Mouse (Mus musculus): ENCODE data around the gene Dlg4. TPM values are rescaled to one million over a fixed set of nuclear protein-coding genes. Genes with fewer than 3 reads are reported as not detected.
"Not testable (repeated sequence)": the region's sequence is repeated elsewhere in the genome, so short reads cannot be mapped to it uniquely, and the experiment has no call there.

The Dlg4 gene
- polyA plus RNA-seq, 1 experiment, result 697 TPM

DNA sequence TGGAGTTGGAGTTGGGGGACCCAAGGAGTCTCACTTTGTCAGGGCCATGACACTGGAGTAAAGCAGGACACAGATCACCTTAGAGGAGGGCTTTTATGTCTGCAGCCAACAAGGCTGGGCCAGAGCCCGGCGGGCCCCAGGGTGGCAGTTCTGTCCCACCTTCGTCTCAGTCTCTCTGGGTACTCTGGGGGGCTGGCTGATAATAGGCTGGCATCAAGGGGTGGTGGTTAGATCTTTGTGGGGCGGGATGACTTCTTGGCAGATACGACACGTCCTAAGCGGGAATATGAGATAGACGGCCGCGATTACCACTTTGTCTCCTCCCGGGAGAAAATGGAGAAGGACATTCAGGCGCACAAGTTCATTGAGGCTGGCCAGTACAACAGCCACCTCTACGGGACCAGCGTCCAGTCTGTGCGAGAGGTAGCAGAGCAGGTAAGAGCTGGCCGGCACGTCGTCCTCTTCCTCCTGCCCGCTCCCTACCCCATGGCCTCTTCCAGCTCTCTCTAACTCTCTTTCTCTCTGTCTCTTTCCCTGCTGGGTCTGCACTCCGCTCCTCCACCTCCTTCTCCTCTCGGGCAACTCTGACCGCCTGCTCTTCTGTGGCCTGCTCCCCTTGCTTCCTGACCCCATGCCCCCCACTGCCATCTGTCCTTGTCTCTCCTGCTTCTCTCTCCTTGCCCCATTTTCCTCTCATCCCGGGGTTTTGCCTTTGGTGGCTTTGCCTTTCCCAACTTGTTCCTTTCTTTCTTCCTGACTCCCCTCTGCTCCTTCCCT lies 25.8 kb downstream of the Dlg4 start:
- no peak for DNase-seq (ENCODE audit: extremely low spot score in 1 of 2, low spot score in 1 of 2)

GRCm38 (mm10) chr11:70043665-70044064 lies 26.9 kb downstream of the Dlg4 start:
- DNase-seq (ENCODE audit: extremely low spot score in 1 of 2, low spot score in 1 of 2), result no peak

GRCm38 (mm10) chr11:70045435-70045834 lies 28.7 kb downstream of the Dlg4 start:
- no peak for DNase-seq (ENCODE audit: extremely low spot score in 1 of 2, low spot score in 1 of 2)

GRCm38 (mm10) chr11:70049366-70049765 lies 32.6 kb downstream of the Dlg4 start:
- DNase-seq (ENCODE audit: extremely low spot score in 1 of 2, low spot score in 1 of 2), result no peak

- peak in 1 of 2 experiments; percentile 55 for DNase-seq (ENCODE audit: extremely low spot score in 1 of 2, low spot score in 1 of 2)
Measured at GRCm38 (mm10) chr11:70049816-70050215, 33.1 kb downstream of the Dlg4 start.

DNA sequence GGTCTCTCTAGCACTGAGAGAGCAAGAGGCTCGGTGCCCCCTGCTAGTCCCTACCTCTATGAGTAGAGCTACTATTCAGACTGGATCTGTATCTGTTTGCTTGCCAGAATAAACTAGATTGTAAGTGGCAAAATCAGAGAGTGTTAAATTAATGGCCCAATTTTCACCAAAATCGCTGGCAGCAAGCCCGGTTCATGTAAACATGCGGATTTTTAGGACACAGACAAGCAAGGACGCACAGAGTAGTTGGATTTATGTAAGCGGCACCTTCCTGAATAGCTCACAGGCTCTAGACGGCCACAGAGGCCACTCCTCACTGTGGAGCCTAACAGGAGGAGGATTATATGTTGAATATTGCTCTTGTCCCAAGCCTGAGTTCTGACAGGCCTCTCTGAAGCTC lies 36.4 kb downstream of the Dlg4 start:
- DNase-seq (ENCODE audit: extremely low spot score in 1 of 2, low spot score in 1 of 2), result no peak

DNA sequence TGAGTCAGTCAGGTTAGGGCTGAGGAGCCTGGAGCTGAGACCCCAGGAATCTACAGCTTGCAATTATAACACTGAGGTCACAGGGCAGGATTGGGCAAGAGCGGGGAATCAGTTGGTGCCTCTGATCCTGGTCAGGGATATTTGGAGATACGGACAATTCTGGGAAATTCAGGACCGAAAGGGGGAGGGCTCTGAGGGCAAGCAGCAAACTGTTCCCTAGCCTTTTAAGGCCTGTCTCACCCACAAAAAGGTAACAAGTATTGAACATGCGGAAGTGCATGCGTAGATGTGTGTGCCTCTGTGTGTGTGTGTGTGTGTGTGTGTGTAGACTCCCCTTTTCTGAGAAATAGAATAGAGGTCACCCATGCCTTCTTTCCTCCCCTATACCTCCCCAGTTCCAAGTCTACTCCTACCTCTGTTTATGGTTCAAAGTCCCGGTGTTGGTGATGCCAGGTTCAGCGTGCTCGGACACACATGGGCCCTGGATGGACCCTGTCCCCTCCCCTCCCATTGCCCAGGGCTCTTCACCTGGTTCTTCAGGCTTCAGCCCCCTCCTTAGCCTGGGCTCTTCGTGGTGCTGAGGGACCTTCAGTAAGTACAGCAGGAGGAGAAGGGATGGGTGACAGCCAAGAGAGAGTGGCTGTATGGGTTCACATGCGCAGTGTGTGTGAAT lies 37.3 kb downstream of the Dlg4 start, which contains the start of gene Asgr1:
Gene Asgr1, plus strand, starts transcription at position 188 of the 673 bp plus-strand sequence.
- no peak for DNase-seq (ENCODE audit: extremely low spot score in 1 of 2, low spot score in 1 of 2)

DNA sequence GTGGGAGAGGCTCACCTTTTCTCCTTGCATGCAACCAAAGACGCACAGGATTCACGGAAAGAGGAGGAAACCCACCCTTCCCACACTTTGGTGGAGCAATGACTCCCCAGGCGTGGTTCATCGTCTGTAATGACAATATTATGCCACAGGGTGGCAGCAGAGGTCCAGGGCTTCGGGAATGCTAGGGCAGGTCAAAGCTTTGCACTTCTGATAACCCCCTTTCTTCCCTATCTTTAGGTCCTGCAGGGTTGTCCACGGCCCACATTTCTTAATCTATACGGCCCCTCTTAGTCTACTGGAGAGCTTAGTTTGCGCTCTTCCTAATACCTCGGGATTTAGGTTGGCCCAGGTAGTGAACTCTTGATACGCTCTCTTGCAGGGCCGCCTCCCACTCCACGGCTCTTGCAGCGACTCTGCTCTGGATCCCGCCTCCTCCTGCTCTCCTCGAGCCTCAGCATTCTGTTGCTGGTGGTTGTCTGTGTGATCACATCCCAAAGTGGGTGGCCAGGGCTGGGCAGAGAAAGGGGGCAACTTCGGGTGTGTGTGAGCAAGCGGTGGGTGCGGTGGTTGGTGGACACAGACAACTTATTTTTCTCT lies 39.0 kb downstream of the Dlg4 start:
- peak in 1 of 2 experiments; percentile 89 for DNase-seq (ENCODE audit: extremely low spot score in 1 of 2, low spot score in 1 of 2)

DNA sequence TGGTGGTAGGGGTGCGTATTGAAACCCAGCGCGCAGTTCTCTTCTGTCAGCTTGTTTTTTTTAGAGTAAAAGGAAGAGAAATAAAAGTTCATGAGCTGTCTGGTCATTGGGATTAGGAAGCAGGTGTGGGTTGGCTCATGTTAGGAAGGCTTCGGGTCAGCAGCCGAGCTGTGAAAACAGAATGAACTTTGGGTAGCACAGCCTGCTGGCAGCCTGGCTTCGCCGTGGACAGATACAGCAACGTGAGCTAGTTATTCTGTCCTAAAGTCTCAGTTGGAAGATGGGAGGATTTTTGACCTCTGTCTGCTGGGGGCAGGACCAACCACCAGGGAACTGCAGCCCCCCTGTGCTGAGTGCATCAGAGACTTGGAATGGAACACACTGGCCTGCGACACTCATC lies 41.1 kb downstream of the Dlg4 start:
- DNase-seq (ENCODE audit: extremely low spot score in 1 of 2, low spot score in 1 of 2), result no peak

DNA sequence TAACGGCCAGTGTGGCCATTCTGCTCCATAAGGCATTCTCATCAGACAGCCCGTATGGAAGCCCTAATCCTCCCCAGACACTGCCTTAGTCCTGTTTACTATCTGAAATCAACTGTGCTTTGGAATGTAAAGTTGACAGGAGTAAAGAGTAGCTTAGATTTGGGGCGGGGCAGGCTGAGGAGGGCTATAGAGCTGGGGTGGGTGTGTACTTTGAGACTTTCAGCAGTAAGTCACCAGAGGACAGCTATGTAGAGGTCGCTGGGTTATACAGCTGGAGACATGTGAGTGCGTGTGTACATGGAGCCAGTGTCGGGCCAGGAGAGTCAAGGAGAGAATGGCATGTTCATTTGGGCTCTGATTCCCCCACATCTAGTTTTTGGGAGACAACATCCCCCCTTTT lies 43.2 kb downstream of the Dlg4 start:
- no peak for DNase-seq (ENCODE audit: extremely low spot score in 1 of 2, low spot score in 1 of 2)

GRCm38 (mm10) chr11:70063053-70063452 lies 46.3 kb downstream of the Dlg4 start:
- DNase-seq (ENCODE audit: extremely low spot score in 1 of 2, low spot score in 1 of 2), result no peak

DNA sequence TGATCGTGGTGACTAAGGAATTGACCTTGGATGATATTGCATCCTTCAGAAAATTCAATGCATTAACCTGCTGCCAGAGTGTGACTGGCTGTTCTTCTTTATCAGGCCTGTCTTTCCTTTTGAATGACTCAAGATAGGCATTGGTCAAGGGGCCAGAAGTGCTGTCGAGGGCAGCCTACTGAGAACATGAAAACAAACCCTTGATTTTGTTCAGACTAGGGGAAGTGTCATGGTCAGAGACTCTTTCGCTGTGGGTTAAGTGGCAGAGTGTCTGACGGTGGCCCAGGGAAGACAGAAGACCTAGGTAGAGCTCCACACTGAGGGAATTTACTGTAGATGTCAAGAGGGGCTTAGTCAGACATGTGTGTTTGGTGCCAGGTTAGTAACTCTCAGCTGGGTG lies 50.0 kb downstream of the Dlg4 start:
- no peak for DNase-seq (ENCODE audit: extremely low spot score in 1 of 2, low spot score in 1 of 2)

- DNase-seq (ENCODE audit: extremely low spot score in 1 of 2, low spot score in 1 of 2), result no peak
Measured at GRCm38 (mm10) chr11:70068245-70068644, 51.5 kb downstream of the Dlg4 start.

DNA sequence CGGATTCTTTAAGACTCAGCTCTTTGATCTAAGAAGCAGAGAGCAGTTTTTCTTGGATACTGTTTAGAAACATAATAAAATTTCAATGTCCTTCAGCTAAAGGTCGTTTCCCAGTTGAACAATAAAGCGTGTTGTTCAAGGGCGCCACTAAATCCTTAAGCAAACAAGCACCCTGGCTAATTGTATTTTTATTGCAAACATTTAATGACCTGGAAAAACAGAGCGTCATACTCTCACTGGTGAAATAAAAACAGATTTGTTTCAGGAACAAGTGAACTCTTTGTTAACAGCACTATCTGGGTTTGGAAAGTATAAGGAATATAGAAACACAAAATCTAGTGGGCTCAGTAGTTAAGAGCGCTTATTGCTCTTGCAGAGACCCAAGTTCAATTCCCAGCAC lies 53.3 kb downstream of the Dlg4 start:
- no peak for DNase-seq (ENCODE audit: extremely low spot score in 1 of 2, low spot score in 1 of 2)

DNA sequence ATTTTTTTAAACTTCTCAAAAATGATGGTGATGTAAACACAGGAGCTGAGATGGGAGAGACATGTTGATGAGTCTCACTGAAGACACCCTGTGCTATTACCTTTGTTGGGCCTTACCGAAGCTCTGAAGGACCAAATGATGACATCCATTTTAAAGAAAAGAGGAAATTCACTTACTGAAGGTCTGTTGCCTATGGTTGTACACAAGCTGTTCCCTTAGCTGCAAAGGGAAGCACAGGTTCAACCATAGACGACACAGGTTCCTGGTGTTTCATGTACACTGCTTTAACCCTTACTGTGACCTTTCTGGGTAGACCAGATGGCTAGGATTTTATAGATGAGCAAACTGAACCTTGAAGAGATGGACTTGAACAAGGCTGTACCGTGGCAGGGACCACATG lies 53.9 kb downstream of the Dlg4 start:
- not testable (repeated sequence) for DNase-seq (ENCODE audit: extremely low spot score in 1 of 2, low spot score in 1 of 2)

DNA sequence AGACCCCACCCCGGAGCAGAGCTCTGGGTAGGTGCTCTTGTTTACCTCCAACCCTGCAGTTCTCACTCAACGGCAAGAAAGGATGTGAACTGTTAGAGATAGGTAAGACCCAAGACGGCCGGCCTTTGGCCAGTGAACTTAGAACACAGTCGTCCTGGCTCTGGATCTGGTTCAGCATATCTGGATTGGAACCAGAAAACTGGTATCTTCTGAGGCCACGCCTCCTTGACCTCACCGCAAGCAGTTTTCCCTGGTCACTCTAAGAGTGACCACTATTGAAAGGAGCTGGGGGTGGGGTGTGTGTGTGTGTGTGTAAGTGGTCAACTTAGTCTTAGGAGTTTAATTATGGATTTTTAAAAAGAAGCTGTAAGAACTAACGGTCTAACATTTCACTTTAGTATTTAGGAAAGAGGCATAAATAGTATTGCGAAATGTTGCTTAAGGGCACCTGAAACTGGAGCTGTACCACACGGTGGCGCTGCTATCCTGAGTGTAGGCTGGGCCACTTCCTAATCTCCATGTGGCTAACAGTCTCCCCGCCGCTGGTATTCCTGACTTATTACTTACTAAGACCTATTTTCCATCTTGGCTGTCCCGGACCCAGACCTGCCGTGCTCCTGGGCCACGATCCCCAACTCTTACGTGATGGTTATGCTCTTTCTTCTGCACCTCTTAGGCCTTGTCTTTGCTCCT lies 57.8 kb downstream of the Dlg4 start:
- peak in 1 of 2 experiments; percentile 86 for DNase-seq (ENCODE audit: extremely low spot score in 1 of 2, low spot score in 1 of 2)

DNA sequence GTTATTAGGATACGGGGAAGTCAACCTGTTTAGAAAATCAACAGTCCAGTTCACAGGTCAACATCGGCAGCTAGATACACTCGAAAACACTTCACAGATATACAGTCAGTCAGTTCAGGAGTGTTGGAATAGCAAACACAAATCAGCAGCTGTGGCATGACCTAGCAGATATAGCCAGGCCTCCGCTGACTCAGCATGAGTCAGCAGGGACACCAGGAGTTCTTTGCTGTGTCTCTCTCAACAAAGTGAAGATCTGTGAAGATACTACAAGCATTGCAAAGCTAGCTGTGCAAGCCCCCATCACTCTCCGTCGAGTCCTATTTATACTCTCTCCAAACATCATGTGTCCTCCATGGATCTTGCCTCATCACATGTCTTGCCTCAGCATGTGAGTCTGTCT lies 58.8 kb downstream of the Dlg4 start:
- DNase-seq (ENCODE audit: extremely low spot score in 1 of 2, low spot score in 1 of 2), result no peak

DNA sequence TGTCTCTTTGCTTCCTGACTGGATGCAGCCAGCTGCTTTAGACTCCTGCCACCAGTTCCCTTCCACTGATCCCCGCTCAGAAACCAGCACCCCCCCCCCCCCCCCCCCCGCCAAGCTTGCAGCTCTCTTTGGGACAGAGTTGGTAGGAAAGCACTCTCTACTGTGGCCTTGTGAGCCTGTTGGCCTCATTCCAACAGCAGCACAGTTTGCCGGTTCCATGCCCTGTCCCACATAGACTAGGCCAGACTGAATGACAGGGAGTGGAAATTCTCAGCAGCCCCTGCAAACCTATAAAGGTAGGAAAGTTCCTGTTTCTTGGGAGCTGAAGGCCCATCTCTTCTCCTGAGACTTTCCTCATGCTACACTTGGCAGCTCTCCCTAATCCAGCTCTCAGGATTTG lies 60.7 kb downstream of the Dlg4 start:
- no peak for DNase-seq (ENCODE audit: extremely low spot score in 1 of 2, low spot score in 1 of 2)

DNA sequence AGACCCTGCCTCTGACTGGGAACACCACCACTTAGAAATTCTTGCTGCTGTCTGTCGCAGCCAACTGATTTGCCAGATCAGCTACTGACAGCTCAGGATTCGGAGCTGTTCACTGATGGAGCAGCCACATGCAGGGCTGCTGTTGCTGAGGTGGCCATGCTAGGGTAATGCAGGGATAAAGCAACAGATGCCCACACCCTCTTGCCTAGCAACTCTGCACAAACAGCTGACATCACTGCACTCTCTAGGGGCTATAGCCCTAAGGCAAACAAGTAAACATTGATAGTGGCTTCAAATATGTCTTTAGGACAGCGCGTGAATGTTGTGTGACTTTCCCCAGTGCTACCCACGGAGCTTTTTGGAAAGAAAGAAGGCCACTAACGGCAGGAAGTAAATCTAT lies 62.4 kb downstream of the Dlg4 start:
- DNase-seq (ENCODE audit: extremely low spot score in 1 of 2, low spot score in 1 of 2), result no peak

- DNase-seq (ENCODE audit: extremely low spot score in 1 of 2, low spot score in 1 of 2), result no peak
Measured at GRCm38 (mm10) chr11:70079928-70080327, 63.2 kb downstream of the Dlg4 start.
